Mouse (Mus musculus) gastrocnemius, adult 8-10 months (tissue): ENCODE results near the gene Sike1. TPM values are rescaled to one million over a fixed set of nuclear protein-coding genes. Genes with fewer than 3 reads are reported as not detected.

Source experiments
- DNase-seq, 2 experiments: peaks; one replicate each; pipeline ENCODE4 v3.0.0; 2022; ENCODE audit warnings: low spot score in 2 of 2
- total RNA-seq, 4 experiments: library from RNA; stranded (reverse); gene quantifications; 2 replicates each; pipeline ENCODE4 v1.2.4; 2022

Gene Sike1
- 10 to 100 TPM; 27.7 to 31.4 (median 29.6) TPM for total RNA-seq

- peak; percentile 87 to 92 for DNase-seq
Measured at GRCm38 (mm10) chr3:102995605-102996321, at the start of gene Sike1. Gene Sike1, plus strand, starts transcription at chr3:102995708.

GRCm38 (mm10) chr3:102946312-102946711, 49.2 kb upstream of the Sike1 start:
- DNase-seq, result no peak

GRCm38 (mm10) chr3:102946861-102947260, 48.6 kb upstream of the Sike1 start:
- DNase-seq, result no peak

- no peak for DNase-seq
Measured at GRCm38 (mm10) chr3:102954476-102954875, 41.0 kb upstream of the Sike1 start.

DNA sequence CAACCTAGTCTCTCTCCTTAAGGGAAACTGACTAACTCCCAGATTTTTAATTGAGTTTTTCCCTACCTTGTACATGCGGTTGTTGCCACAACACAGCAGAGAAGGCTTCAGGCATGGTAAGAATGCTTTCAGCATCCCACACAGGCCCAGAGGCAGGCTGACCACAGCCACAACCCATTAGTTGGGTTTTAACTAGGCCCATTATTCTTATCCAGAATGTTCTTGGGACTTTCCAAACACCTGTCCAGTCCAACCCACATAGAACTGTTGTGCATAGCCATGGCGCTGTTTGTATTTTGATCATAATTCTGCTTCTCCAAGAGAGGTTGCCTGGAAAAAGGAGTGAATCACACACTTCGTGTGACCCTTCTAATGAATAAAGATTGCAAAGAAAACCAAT, 40.4 kb upstream of the Sike1 start:
- DNase-seq, result no peak

- no peak for DNase-seq
Measured at GRCm38 (mm10) chr3:102955596-102955995, 39.9 kb upstream of the Sike1 start.

- no peak for DNase-seq
Measured at GRCm38 (mm10) chr3:102964033-102964432, 31.5 kb upstream of the Sike1 start, which contains the start of gene Nr1h5. Gene Nr1h5, minus strand, starts transcription at chr3:102964133.

DNA sequence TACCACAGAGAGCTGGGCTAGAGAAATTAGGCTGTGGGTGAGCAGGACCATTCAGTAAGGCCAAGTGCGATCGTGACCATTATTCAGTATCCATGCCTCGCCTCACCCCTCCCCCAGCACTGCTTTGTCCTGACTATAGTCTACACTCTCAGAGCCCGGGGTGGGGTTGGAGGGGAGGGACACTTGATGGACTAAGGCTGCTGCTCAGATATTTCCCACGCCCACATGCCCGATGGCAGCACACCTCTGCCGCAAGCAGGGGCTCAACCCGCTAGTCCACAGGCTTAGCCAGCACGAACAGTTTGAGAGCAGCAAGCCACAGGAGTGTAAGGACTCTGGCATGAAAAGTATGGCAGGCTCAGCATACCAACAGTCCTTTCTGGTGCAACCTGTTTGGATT, 25.4 kb upstream of the Sike1 start:
- no peak for DNase-seq

- DNase-seq, result no peak
Measured at GRCm38 (mm10) chr3:102970508-102970907, 25.0 kb upstream of the Sike1 start.

DNA sequence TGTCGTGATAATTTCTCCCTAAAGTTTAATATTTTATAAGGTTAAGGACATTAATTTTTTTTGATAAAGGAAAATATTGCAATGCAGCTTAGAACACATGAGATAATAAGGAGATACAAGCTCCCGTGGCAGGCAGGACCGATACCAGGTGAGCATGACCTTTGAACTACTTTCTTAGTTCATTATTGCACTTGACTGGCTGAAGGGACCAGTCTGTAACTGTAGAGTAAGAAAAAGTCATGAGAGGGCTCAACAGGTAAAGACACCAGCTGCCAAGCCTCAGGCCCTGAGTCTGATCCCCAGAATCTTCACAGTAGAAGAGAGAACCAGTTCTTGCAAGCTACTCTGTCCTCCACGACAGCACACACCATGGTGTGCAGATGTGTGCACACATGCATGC, 18.6 kb upstream of the Sike1 start:
- DNase-seq, result no peak

DNA sequence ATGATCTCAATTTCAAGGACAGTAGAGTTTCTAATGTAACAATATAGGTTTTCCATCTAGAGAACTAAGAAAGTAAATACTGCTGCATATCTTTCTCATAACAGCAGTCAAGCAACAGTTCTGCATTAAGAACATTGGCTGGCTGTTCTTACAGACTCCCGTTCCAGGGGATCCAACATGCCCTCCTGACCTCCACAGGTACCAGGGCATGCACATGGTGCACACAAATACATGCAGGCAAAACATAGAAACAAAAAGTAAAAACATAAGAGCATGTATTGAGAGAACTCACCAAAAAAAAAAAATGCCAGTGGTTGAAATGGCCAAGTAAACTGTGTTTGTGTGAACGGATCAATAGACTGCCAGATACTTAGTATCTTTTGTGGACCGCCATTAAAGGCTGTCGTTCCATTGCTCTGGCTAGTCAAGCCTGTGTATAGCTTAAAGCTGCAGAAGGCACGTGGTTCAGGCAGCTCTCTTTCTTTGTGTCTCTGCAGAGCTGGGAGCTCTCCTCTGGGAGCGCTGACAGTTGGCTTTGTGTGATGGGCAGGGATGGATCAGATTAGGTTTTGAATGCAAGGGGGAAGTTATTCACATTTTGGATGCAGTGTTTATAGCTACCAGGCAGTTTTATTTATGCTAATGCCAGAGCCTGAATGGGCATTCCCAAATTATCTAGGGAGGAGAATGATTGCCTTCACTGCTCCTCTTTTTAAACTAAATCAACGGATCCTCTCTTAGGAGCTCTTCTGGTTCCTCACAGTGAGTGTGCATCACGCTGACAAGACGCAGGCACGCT, 15.8 kb upstream of the Sike1 start:
- DNase-seq, result no peak

GRCm38 (mm10) chr3:102980349-102980736, 15.2 kb upstream of the Sike1 start:
- DNase-seq, result no peak

DNA sequence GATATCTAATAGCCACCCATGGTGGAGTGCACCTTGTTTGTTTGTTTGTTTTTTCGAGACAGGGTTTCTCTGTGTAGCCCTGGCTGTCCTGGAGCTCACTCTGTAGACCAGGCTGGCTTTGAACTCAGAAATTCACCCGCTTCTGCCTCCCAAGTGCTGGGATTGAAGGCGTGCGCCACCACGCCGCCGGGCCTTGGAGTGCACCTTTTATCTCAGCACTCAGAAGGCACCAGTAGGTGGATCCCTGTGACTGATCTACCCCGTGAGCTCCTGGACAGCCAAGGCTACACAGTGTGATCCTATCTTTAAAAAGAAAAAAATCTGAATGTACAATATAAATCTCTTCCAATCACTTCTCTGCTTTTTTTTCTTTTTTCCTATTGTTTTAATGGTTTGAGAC, 4.5 kb upstream of the Sike1 start:
- no peak for DNase-seq

DNA sequence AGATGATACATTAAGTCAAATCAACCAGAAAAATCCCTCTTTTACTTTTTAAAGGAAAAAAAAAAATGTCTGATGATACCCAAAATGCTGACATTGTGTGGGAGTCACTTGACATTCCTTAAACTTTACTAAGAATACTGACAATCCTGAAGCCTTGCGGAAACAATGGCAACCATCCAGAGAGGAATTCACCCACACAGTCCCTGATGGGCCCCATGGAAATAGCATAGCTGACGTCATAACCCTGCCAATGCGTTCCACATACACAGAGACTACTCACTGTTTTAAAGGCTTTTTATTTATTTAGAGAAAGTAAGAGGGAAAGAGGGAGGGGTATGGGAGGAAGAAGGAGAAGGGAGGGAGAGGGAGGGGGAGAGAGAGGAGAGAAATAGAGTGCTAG, 2.6 kb upstream of the Sike1 start:
- no peak for DNase-seq

GRCm38 (mm10) chr3:102995233-102995604, 289 bp upstream of the Sike1 start:
- DNase-seq, result no peak

GRCm38 (mm10) chr3:102997036-102997435, 1.5 kb downstream of the Sike1 start:
- DNase-seq, result no peak

DNA sequence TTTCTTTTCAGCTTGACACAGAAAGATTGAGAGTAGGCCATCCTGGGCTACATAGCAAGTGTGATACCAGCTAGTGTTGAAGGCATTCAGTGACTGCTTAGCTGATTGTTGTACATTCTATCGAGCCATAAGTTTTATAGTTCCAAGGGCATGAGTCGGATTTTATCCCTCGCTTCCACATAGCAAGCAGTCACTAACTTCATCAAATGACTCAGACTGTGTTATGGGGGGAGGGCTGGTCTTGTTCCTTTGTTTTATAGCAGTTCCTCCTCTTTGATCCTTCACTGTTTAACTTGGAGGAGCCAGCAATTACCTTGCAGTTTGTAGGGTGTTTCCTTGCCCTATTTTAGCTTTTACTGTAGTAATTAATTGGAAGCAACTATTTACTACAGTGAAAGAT, 2.1 kb downstream of the Sike1 start:
- no peak for DNase-seq

- no peak for DNase-seq
Measured at GRCm38 (mm10) chr3:103001595-103001994, 6.1 kb downstream of the Sike1 start.

- DNase-seq, result no peak
Measured at GRCm38 (mm10) chr3:103017350-103017749, 21.8 kb downstream of the Sike1 start.

- DNase-seq, result no peak
Measured at GRCm38 (mm10) chr3:103019462-103019861, 24.0 kb downstream of the Sike1 start.

DNA sequence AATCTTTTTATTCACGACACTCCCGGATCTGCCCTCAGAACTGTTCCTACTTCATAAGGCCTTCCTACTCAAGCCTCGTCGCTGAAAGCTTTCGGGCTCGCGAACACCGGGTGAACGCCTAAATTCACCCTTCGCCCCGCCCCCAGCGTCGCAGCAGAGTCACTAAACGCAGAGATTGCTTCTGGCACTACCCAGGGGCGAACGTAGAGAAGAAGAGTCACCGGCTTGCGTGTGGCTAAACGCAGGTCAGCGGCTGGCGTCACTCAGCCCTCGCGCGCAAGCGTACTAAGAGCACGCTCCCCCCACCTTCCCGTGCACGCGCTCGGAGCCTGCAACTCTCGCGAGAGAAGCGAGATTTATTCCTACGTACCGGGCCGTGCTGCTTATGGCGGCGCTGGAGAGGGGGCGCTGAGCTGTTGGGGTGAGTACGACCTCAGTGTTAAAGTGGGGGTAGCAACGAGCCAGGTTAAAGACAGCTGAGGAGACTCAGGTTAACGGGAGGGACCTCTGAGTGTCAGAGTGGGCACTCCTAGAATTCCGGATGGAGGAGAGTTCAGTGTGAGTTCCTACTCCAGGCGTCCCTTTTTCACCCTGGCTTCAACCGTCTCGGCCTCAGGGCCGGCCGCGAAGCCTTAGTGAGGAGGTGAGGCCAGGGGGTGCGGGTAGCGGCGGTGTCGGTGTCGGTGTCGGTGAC, 24.9 kb downstream of the Sike1 start, which contains the start of gene Csde1:
Gene Csde1 (plus strand): TSS at position 178 of the 694 bp plus-strand sequence.
- peak; percentile 97 to 98 for DNase-seq
